Mouse (Mus musculus): ENCODE results near the gene Fbxl19. TPM values are rescaled to one million over a fixed set of nuclear protein-coding genes. Genes with fewer than 3 reads are reported as not detected.
A peak's percentile ranks its signal among the peaks of the same experiment; 100 is the strongest.
"Not testable (repeated sequence)": the region's sequence is repeated elsewhere in the genome, so short reads cannot be mapped to it uniquely, and the experiment has no call there.

Fbxl19 gene
- total RNA-seq, 2 experiments from 2014 or later, result 12.3 to 18.5 TPM

GRCm38 (mm10) chr7:127730170-127730569, 14.2 kb upstream of the Fbxl19 start:
- no peak for DNase-seq

GRCm38 (mm10) chr7:127732066-127732465, 12.3 kb upstream of the Fbxl19 start, which contains the start of gene Ctf2:
TSS of gene Ctf2 (minus strand) at chr7:127732166.
- DNase-seq, result not testable (repeated sequence)

GRCm38 (mm10) chr7:127745251-127745651, 908 bp downstream of the Fbxl19 start:
- peak; percentile 91 for DNase-seq

GRCm38 (mm10) chr7:127745652-127746493, 1.5 kb downstream of the Fbxl19 start:
- peak; percentile 94 for DNase-seq

GRCm38 (mm10) chr7:127746494-127747491, 2.5 kb downstream of the Fbxl19 start:
- DNase-seq, result peak; percentile 53

- no peak for DNase-seq
These were observed 3.4 kb downstream of the Fbxl19 start for GRCm38 (mm10) chr7:127747559-127748234.

- no peak for DNase-seq
These were observed 3.9 kb downstream of the Fbxl19 start for GRCm38 (mm10) chr7:127748235-127748560.

GRCm38 (mm10) chr7:127750131-127751127, 6.1 kb downstream of the Fbxl19 start:
- no peak for DNase-seq

GRCm38 (mm10) chr7:127751619-127752018, 7.3 kb downstream of the Fbxl19 start:
- no peak for DNase-seq

GRCm38 (mm10) chr7:127752069-127752468, 7.7 kb downstream of the Fbxl19 start:
- no peak for DNase-seq

GRCm38 (mm10) chr7:127753158-127753557, 8.8 kb downstream of the Fbxl19 start:
- no peak for DNase-seq

GRCm38 (mm10) chr7:127753741-127754140, 9.4 kb downstream of the Fbxl19 start:
- no peak for DNase-seq

GRCm38 (mm10) chr7:127759716-127760115, 15.4 kb downstream of the Fbxl19 start:
- no peak for DNase-seq

- DNase-seq, result no peak
These were observed 16.1 kb downstream of the Fbxl19 start for GRCm38 (mm10) chr7:127760478-127760877.

GRCm38 (mm10) chr7:127761026-127761425, 16.7 kb downstream of the Fbxl19 start:
- DNase-seq, result peak; percentile 84

- DNase-seq, result no peak
These were observed 19.3 kb downstream of the Fbxl19 start for GRCm38 (mm10) chr7:127763642-127764041.

GRCm38 (mm10) chr7:127765756-127766155, 21.4 kb downstream of the Fbxl19 start:
- DNase-seq, result peak; percentile 49

- peak; percentile 16 for DNase-seq
These were observed 22.7 kb downstream of the Fbxl19 start for GRCm38 (mm10) chr7:127766851-127767609.

- DNase-seq, result no peak
These were observed 23.5 kb downstream of the Fbxl19 start for GRCm38 (mm10) chr7:127767671-127768345.
